Mouse (Mus musculus): ENCODE data around the gene Ntn1.

Ntn1 gene

GRCm38 (mm10) chr11:68185647-68186046 is 215.0 kb downstream of the Ntn1 start:
- DNase-seq (ENCODE audit: low spot score) = no peak

GRCm38 (mm10) chr11:68177415-68177814 is 223.2 kb downstream of the Ntn1 start:
- DNase-seq (ENCODE audit: low spot score) = no peak

DNA sequence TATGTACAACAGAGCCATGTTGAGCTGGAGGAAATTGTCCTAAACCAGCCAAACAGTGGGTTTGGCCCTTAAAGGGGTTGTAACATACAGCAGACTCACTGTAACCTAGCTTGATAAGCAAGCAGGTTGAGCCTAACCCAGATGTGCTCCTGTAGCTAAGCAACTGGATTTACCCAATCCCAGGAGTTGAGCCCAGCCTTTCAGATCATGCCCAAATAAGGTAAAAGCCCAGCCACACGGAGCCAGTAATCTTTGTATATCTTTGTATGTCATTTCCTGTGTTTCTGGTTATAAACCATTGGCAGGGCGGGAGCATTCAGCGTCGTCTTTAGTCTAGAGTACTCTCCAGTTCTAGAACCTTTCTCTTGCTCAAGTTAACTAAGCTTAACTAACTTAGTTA is 224.1 kb downstream of the Ntn1 start:
- no peak for DNase-seq (ENCODE audit: low spot score)

DNA sequence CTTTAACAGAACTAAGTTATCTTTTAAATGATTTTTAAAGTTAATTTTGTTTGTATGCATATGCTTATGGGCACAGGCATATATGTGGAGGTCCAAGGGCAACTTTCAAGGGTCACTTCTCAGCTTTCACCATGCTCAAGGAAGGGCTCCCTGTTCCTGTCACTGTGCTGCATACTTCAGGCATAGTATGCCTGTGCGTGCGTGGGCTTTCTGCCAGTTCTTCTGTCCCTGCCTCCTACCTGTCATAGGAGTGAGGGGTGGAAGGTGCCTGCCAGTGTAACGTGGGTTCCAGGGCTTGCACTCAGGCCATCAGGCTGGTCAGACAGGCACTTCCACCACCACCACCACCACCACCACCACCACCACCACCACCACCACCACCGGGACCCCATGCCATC is 228.0 kb downstream of the Ntn1 start:
- DNase-seq (ENCODE audit: low spot score) = no peak

DNA sequence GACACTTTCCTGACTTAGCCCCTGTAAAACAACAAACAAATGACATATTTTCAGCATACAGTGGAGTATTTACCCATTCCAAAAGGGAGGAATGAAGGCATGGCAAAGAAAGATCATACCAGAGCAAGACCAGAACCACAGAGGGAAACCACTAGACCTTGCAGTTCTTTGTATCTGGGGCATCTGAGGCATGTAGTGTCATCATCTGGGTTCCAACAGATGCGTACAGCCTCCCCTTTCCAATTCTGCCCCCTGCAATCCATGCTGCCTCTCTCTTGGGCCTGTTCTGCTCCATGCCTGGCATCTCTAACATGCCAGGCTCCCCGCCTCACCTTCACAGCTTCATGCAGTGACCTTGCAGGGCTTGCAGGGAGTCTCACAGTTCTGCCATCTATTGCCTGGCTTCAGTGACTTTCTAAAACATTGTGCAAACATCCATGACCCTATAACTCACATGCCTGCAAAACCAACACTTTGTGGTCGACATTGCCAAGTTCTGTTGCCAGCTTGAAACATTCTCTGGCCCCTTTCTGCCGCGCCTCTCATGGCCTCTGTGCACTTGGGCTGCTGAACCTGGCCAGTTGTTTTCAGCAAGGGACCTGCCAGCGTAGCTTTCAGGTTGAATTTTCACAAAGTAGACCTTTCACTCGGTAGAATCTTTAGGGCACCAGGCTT is 228.5 kb downstream of the Ntn1 start:
- no peak for DNase-seq (ENCODE audit: low spot score)

DNA sequence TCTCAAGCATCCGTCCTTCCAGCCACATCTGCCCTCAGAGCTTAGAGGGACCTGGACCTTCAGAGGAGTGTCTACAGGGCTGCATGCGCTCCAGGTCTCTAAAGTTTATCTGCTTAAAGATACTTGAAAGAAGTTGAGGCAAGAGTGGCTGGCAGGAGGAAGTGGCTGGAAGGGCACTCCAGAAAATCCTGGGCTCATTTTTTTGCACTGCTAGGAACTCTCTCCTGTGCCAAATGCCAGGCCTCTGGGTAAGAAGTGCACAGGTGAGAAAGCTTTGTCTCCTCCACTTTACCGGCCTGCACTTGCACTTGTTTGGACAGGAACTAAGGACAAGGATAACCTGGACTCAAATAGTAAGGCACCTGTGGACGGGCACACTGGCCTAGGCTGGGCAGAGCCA is 232.2 kb downstream of the Ntn1 start:
- DNase-seq (ENCODE audit: low spot score) = no peak

- DNase-seq (ENCODE audit: low spot score) = no peak
Measured at GRCm38 (mm10) chr11:68164408-68164807, 236.2 kb downstream of the Ntn1 start.

GRCm38 (mm10) chr11:68159867-68160266 is 240.8 kb downstream of the Ntn1 start:
- no peak for DNase-seq (ENCODE audit: low spot score)
